Mouse (Mus musculus) spleen, adult 2 months (tissue): ENCODE measurements around the gene Polr3b. TPM values are rescaled to one million over a fixed set of nuclear protein-coding genes. Genes with fewer than 3 reads are reported as not detected.

Source experiments
- DNase-seq, 2 experiments: peaks; one replicate each; pipeline versions ENCODE4 v3.0.0 to v3.0.0-alpha.2; 2012 to 2021; ENCODE audit warnings: low spot score in 2 of 2, low read depth in 1 of 2
- H3K27ac ChIP-seq: fragments of 200-500 bp; 2 replicates; pipeline ENCODE4 v1.5.1; 2012; ENCODE audit warnings: low read length, inconsistent platforms; ENCODE audit not compliant: insufficient read depth
- H3K27me3 ChIP-seq: fragments of 200-500 bp; 2 replicates; pipeline ENCODE4 v1.6.1; 2012; ENCODE audit warnings: mild to moderate bottlenecking, moderate library complexity, low read length, inconsistent platforms; ENCODE audit not compliant: control insufficient read depth, insufficient read depth
- H3K36me3 ChIP-seq: fragments of 200-500 bp; 2 replicates; pipeline ENCODE4 v1.6.1; 2012; ENCODE audit warnings: mild to moderate bottlenecking, low read length, inconsistent platforms; ENCODE audit not compliant: control insufficient read depth, insufficient read depth
- H3K4me1 ChIP-seq: fragments of 200-500 bp; 2 replicates; pipeline ENCODE4 v1.6.1; 2011; ENCODE audit warnings: inconsistent platforms; ENCODE audit not compliant: control insufficient read depth, insufficient read depth, insufficient read length
- H3K4me3 ChIP-seq: fragments of 200-500 bp; 2 replicates; pipeline ENCODE4 v1.5.1; 2011; ENCODE audit warnings: mild to moderate bottlenecking, inconsistent platforms; ENCODE audit not compliant: insufficient read depth, insufficient read length; ENCODE audit errors: extremely low read depth
- CTCF ChIP-seq: fragments of 200-500 bp; IDR thresholded peaks from 2 replicates; pipeline ENCODE4 v1.5.1; 2011; ENCODE audit warnings: mild to moderate bottlenecking, inconsistent platforms; ENCODE audit not compliant: insufficient read depth, insufficient read length, insufficient replicate concordance; ENCODE audit errors: extremely low read depth
- POLR2A ChIP-seq: fragments of 200-500 bp; IDR thresholded peaks from 2 replicates; pipeline ENCODE4 v1.6.1; 2011; ENCODE audit warnings: low read depth, low read length, inconsistent platforms
- WGBS: fragments of 180-500 bp; shearing (Covaris S2); methylation state at CpG from one replicate; pipeline ENCODE4 v1.1.7; 2018; 5-methylcytosine and 5-hydroxymethylcytosine counted together
- polyA plus RNA-seq: library from polyadenylated mRNA; depleted of rRNA; stranded (reverse); fragments of >200 nt; gene quantifications from 2 replicates; pipeline ENCODE4 v1.2.3, GENCODE M21; 2012; rRNA removed

Polr3b gene
- polyA plus RNA-seq, result 4.5 and 4.8 TPM in 2 replicates

DNA sequence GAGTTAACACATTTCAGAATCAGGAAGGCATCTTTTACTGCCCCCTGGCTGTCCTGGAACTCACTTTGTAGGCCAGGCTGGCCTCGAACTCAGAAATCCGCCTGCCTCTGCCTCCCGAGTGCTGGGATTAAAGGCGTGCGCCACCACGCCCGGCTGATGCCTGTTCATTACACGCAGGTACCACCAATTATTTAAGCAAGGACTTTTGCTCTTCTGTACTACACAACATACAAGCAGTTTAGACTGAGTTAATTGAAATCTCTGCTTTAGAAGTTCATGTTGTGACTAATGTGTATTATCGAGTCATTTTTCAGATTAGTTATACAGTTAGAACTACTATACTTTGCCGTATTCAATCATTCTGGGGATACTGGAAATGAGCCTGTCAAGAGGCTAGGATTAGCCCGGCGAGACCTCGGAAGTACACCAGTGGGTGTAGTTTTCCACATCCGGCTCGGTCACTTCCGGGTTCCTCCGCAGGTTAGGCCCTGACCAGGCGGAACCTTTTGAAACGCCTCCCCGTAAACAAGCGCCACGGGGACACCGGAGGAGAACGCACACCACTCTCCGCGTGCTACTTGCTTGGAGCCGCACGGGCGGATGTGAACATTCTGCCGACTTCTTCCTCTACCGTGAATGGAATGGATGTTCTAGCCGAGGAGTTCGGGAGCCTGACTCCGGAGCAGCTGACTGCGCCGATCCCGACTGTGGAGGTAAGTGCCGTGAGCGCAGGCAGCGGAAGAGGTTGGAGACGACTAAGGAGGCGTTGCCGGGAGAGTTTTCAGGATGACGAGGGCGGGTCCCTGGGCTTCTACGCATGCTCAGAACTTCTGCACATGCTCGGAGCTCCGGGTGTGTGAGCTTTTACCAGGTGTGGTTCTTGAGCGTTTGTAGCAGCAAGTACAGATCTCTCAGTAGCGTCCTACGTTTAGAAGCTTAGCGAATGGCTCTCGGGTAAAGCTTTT, at the start of gene Polr3b:
Polr3b (plus strand) TSS at position 467 of the 965 bp plus-strand sequence.
- WGBS, result 7% methylated on average over 53 of the region's 53 CpGs
- TF ChIP-seq POLR2A (peak; percentile 26; the same call in 1 of the 2 replicates), CTCF (no peak)

DNA sequence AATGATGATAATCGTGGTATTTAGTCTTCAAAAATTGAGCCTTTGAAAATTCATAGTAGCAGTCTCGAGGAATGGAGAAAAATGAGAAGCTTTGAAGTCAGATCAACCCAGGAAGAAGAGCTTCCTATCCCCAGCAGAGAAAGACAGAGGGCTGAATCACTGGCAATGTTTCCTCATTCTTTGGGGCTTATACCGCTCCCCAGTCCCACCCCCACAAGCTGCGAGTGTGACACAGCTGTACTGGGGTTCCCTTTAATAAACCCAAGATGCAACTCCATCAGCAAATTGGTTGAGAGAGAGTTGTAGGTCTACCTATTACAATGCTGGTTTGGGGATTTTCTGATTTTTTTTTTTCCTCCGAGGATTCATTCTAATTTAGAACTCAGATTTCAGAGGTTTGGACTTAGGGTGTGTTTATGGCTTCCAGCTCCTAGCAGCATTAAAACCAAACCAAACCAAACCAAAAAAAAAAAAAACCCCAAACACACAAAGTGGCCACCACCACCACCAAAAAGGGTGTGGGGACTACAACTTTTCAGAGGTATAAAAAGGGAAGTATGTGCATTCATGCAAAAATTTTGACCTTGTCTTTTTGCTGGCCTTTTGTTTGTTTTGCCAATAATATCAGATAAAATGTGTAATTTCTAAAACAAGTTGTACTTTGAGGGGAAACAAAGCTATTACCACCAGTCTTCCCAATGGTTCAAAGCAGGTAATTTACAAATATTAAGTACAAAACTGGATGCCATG, 48.2 kb upstream of the Polr3b start:
- Histone ChIP-seq H3K4me1 (peaks cover 19% of the 10 kb centered on the region), H3K4me3 (no peak overlapping the region), H3K36me3 (no peaks in the 10 kb centered on the region), H3K27ac (peak overlapping the region; percentile 74), H3K27me3 (no peaks in the 10 kb centered on the region)
- WGBS, result 10% methylated on average over 5 of the region's 5 CpGs
- peak in 1 of 2 experiments; percentile 40 for DNase-seq
- TF ChIP-seq CTCF, result no peak
- TF ChIP-seq POLR2A, result no peak

More for the DNA sequence above, at the start of gene Polr3b:
- peak within 1 kb of the TSS; percentile 91 for H3K4me3 ChIP-seq
- no peaks in the 10 kb centered on the region for H3K27me3 ChIP-seq
- peak within 1 kb of the TSS; percentile 91 for H3K27ac ChIP-seq
- H3K4me1 ChIP-seq, result no peaks in the 10 kb centered on the region
- DNase-seq, result peak; percentile 85 to 89
- peaks cover 2% of the 10 kb centered on the region; the same call in 1 of the 2 replicates for H3K36me3 ChIP-seq

DNA sequence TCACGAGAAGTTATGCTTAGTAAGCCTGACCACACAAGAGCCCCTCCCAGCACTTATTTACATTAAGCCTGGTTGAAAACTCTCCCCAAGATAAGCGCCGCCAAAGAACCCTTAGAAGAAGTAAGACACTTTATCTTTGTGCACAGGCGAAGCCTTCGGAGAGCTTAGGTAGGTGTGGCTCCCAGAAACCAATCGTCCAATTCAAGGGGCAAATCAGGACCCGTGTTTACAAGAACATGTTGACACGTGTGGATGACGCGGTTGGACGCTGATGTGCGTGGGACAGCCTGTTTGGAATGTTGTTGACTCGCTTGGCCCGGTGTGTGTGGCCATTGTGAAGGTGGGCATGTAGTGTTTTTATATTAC, 46.1 kb upstream of the Polr3b start:
- Histone ChIP-seq H3K36me3 (no peaks in the 10 kb centered on the region), H3K27ac (peak overlapping the region; percentile 79), H3K4me3 (peak overlapping the region; percentile 78), H3K4me1 (peaks cover 22% of the 10 kb centered on the region), H3K27me3 (no peaks in the 10 kb centered on the region)
- WGBS, result under 1% methylated on average over 14 of the region's 14 CpGs
- TF ChIP-seq POLR2A, result no peak
- TF ChIP-seq CTCF, result no peak
- DNase-seq, result peak in 1 of 2 experiments; percentile 84

DNA sequence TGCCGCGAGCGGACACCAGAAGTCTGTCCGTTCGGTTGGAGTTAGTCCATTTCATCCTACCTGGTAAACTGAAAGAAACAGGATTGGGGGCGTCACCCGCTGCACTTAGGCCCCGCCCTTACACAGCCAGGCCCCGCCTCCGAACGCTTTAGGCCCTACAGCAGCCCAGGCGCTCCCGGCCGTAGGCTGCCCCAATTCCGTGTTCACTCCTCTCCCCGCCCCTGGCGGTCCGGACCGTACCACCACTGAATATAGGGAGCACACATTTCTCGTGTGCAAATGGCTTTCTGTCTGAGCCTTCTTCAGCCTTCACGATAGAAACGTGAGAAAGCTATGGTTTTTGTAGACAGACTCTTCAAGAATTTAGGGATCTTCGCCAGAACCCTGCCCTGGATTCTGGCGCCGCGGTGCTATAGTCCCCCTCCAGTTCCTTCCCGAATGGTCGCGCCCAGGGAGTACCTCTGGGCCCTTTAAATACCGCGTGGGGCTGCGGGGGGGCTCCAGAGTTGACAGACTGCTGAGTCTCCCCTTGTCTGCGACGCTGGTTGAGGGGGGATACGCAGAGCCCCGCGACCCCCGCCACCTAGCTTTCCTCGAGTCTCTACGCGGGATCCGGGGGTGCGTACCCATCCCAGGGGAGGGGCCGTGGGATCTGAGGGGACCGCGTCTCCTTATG, 45.6 kb upstream of the Polr3b start, which contains the start of gene Tcp11l2:
Tcp11l2 (plus strand) TSS at position 232 of the 676 bp plus-strand sequence.
- peak; percentile 92 to 94 for DNase-seq
- H3K36me3 ChIP-seq, result no peaks in the 10 kb centered on the region
- no peaks in the 10 kb centered on the region for H3K27me3 ChIP-seq
- no peak for TF ChIP-seq CTCF
- TF ChIP-seq POLR2A, result peak; percentile 41; the same call in 1 of the 2 replicates
- WGBS, result under 1% methylated on average over 46 of the region's 46 CpGs
- peaks cover 22% of the 10 kb centered on the region for H3K4me1 ChIP-seq
- peak within 1 kb of the TSS; percentile 92 for H3K4me3 ChIP-seq
- H3K27ac ChIP-seq, result peak within 1 kb of the TSS; percentile 90

DNA sequence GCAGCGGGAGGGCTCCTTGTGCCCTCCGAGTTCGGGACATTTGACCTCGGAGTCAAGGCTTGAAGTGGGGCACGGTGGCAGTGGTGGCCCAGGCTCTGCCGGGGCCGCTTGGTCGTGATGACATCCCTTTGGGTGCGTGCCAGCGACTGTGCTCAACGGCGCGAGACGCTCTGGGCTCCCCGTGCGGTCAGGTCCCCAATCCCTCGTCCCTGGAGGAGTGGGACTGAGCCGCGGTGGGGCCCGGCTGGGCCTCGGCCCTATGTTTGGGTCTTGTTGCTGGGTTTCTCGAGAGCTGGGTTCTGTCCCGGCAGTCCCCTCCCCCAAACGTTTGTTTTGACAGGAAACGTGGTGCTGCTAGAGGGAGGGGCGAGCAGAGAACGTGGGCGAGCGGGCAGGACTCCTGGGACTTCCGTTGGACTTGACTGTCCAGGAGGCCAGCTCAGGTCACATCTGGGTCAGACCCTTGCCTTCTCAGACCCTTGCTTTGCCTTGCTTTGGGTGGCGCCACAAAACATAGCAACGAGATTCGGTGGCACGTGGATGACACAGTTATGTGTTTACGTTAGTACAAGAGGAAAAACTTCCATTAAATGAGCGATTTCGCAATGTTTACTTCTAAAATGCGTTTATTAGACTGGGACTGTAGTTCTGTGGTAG, 44.9 kb upstream of the Polr3b start:
- under 1% methylated on average over 38 of the region's 38 CpGs for WGBS
- TF ChIP-seq CTCF (no peak), POLR2A (no peak)
- peak; percentile 73 to 76 for DNase-seq

GRCm38 (mm10) chr10:84578738-84579137, 43.4 kb upstream of the Polr3b start:
- Histone ChIP-seq H3K36me3 (no peaks in the 10 kb centered on the region), H3K4me3 (no peak overlapping the region), H3K4me1 (peaks cover 11% of the 10 kb centered on the region; the same call in 1 of the 2 replicates), H3K27ac (no peak overlapping the region), H3K27me3 (no peaks in the 10 kb centered on the region)
- TF ChIP-seq POLR2A (no peak), CTCF (no peak)
- DNase-seq, result no peak
- 89% methylated on average over 10 of the region's 10 CpGs for WGBS

More for the DNA sequence above, 44.9 kb upstream of the Polr3b start:
- Histone ChIP-seq H3K27me3 (no peaks in the 10 kb centered on the region), H3K36me3 (no peaks in the 10 kb centered on the region), H3K27ac (peak overlapping the region; percentile 90), H3K4me3 (peak overlapping the region; percentile 92), H3K4me1 (peaks cover 18% of the 10 kb centered on the region)
